Mouse (Mus musculus) thymus, postnatal 10 days (tissue): ENCODE results near the gene Lclat1.
"Not testable (repeated sequence)": the region's sequence is repeated elsewhere in the genome, so short reads cannot be mapped to it uniquely, and the experiment has no call there.

Experiments used
- DNase-seq, 2 experiments: peaks; one replicate each; pipeline ENCODE4 v3.0.0; 2021; ENCODE audit warnings: low spot score in 2 of 2

Lclat1 gene

DNA sequence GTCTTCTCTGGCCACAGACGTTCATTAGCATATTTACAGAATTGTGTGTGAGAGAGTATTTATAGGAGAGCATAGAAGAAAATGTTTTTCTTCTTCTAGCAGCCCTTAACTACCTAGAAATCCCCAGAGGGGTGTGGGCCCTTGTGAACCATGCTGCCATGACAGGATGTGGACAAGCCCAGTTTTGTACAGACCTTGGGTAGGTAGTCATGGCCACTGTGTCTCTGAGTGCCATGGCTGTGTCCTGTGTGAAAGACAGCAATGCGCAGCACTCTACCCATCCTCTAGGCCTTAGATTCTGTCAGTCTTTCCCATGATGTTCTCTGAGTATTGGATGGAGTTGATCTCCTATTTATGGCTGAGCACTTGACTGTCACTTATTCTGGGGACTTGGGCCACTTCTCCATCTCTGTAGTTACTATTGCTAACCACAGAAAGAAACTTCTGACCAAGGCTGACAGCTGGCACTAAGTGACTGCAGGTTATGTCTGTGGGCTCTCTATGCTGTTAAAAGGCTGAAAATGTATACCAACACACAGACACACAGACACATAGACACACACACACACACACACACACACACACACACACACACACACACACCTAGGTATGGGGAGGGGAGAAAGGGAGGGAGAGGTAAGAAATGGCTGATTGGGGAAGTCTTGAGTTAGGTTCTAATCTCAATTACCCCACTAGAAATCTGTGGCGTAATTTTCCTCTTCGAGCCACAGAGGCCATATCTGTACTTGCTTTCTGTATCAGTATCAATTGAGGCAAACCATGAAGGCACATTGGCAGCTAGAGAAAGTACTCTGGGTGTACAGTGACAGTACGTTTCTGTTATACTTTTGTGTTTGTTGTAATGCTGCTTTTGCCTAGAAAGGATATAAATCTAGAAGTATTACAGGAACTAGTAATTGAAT lies 29.0 kb downstream of the Lclat1 start:
- DNase-seq: no peak

DNA sequence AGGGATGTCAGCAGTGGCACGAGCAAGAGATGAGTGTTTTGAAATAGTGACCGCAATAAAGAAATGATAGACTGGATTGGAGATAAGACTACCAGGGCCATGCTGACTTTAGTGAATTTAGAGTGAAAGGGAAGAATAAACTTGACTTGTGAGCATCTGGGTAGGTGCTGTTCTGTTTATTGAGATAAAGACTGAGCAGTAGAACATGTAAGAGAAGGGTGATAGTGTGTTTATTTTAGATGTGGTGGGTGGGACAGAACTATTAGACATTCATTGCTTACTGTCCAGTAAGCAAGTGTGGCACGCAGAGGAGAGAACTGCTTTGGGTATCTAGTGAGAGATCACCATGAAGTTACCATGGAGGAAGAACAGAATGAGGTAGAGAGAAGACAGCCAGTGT lies 30.4 kb downstream of the Lclat1 start:
- no peak for DNase-seq

DNA sequence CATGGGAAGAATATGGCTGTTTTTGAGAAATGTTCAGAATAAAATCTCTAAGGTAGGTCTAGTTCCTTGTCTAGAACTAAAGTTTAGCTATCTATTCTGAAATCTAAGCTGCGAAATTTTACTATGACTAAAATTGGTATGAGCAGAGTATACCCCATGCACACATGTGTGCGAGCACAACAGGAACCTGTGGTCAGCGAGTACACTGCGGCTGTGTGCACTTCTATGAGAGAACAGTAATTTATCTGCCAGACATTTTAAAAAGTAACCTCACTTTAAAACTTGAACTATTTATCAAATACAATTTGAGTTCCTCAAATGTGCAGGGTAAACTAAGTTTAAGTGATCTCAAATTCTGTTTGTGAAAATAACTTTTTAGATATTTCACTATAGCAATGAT lies 34.2 kb downstream of the Lclat1 start:
- no peak for DNase-seq

DNA sequence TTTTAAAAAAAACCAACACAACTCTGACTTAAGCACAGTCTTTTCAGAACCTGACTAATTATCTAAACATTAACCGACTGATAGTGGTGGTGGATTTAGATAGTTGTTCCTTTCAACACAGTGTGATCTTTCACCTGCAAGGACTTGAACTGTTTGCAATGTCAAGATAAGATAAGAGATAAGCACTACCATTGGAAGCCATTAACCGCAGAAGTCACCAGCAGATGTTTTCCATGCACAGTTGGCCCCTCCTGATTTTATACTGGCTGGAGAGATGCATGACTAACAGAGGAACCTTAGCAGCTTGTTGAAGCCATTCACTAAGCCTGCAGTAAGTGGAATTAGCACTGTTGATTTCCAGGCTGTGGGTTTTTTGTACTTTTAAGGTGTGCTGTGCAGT lies 34.7 kb downstream of the Lclat1 start:
- DNase-seq: no peak

DNA sequence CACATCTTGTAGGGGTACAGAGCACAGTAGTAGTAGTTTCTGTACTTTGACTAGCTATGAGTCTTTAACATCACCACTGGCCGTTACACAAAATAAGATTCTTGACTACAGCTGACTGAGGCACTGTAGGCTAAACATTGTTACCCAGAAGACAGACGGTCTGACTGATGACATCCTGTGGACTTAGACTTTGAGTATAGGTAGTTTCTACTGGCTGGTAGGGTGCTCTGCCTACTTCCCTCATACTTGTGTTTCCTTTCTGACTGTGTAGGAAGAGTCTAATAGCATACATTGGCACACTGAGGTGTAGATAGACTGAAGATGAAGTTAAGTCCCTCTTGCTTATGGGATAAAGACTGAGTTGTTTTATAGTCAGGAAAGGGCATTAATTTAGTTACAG lies 37.6 kb downstream of the Lclat1 start:
- DNase-seq: no peak

DNA sequence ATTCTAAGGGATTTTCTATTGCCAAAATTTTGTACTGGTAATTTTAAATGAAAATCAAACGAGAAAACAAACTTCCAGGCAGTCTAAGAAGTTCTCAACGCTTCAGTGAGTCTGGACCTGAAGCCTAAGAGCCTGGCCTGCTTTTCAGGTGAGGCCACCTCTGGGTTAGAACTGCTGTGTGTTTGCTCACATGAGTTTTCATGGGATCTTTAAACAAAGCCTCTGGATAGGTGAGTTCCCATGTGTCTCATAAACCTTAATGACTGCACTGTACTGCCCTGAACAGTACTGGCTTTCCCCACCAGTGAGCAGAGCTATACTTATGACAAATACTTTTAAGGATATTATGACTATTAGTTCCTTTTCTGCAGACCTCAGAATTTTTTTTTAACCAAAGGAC lies 40.8 kb downstream of the Lclat1 start:
- no peak for DNase-seq

DNA sequence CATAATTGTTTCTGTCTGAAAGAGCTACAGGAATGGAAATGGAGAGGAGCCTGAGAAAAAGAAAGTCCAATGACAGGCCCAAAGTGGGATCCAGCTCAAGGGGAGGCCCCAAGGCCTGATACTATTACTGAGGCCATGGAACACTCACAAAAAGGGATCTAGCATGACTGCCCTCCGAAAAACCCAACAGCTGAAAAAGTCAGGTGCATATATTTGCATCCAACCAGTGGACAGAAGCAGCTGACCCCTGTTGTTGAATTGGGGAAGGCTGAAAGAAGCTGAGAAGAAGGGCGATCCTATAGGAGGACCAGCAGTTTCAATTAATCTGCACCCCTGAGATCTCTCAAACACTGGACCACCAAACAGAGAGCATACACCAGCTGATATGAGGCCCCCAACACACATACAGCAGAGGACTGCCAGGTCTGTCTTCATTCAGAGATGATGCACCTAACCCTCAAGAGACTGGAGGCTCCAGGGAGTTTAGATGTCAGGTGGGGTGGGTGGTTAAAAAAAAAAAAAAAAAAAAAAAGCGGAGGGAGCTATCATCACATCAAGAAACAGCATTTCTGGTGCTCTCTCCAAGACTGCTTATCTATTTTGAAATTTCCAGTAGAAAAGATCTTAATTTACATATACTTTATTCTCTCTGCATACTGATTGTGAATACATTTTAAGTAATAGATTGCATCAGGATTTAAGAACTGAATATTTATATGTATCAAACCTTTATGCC lies 45.2 kb downstream of the Lclat1 start:
- DNase-seq: not testable (repeated sequence)

DNA sequence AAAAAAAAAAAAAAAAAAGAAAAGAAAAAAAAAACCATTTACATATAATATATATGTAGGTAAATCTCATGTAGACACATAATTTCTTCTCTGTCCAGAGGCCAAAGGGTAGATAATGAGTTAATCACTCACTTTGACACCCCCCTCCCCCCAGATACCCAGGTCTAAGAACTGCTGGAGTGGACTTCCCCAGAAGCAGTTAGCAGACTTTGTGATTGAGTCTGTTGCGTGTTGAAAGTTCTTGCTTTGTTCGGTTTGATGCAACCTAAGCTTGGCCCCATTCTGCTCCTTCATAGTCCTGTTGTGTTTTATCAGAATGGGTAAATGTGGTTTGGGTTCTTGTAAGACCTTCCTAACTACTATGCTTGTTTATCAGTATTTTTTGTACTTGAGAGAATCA lies 45.9 kb downstream of the Lclat1 start:
- no peak for DNase-seq

DNA sequence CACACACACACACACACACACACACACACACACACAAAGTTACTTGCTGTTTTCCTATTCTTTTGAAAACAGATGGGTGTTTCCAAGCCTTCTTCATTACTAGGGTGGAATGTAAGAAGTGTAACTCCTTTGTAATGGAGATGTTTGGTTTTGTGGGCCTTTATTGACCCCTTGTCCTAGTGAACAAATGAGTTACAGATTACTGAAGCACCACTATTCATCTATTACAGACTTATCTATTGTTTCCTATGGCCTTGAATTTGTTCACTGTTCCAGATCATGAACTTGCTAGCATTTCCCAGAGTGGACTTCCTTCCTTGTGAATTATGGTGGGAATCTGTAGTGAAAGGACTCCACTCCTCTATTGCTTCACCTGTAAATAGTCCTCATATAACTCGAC lies 48.8 kb downstream of the Lclat1 start:
- no peak for DNase-seq

DNA sequence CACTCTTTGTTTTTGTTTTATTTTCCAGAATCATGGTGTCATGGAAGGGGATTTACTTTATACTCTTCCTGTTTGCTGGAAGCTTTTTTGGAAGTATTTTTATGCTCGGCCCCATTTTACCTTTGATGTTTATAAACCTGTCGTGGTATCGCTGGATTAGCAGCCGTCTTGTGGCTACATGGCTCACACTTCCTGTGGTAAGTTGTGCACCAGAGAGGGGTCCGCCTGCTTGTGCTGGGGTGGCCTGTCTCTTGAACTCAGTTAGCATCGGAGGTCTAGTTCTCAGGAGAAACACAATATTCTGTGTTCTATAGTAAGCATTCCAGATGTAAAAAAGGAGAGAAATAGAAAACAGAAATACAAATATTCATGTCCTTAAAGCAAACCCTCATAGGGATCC lies 54.0 kb downstream of the Lclat1 start:
- no peak for DNase-seq

DNA sequence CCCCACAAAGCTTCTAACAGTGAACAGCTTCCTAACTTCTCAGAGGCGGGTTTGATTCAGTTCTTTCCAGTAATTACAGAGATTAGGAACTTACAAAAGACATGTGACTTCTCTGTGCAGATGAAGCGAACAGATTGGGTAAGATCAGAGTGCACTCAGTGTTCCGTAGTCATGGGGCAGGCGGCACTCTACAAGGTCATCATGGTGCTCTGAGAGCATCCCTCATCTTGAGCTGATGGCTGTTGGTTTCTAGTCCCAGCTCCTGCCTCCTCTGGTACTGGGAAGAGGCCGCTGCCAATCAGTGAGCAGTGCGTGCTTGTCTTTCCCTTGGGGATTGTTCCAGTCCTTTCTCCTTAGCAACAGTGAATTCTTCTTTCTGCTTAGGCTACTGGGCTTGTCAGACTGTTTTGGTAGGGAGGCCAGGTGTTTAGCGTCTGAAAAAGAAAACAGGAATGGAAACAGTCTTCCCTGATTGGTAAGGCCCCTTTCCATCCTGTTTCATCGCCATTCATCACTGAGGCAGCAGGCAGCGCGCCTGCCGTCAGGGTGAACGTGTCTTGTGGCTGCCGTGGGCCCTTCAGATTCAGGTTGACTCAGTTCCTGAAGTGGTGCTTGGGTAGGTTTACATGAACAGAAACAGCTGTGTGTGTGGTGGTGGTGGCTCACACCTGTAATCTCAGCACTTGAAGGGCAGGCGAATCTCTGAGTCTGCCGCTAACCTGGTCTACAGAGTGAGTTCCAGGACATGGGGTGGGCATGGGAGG lies 54.8 kb downstream of the Lclat1 start:
- peak; percentile 43 to 44 for DNase-seq

DNA sequence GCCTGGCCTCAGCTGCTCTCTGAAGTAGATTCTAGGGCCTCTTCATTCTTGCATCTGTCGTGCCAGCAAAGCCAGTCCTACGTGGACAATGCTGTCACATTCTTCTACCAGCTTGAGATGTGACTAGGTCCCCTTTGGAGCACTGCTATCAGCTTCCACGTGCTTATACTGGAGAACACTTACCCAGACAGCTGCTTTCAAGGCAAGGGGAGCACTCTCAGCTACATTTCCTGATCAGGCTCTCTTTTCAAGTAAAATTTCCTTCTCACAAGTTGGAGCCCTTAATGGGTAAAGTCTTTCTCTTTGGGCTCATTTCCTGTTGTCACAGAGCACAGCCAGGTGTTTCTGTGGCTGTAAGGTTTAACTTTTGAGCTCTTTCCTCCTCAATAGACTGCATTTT lies 55.8 kb downstream of the Lclat1 start:
- DNase-seq: peak; percentile 35 to 56

DNA sequence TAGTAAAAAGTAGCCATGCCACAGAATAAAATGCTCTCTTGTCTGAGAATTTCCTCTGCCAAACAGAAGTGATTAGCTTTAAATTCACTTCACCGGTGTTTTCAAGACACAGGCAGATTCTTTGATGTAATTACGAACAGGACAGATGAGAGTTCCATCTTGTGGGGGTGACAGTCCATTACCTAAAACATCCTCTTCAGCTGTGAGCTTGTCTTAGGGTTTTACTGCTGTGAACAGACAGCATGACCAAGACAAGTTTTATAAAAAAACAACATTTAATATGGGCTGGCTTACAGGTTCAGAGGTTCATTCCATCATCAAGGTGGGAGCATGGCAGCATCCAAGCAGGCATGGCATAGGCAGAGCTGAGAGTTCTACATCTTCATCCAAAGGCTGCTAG lies 56.3 kb downstream of the Lclat1 start:
- no peak for DNase-seq

DNA sequence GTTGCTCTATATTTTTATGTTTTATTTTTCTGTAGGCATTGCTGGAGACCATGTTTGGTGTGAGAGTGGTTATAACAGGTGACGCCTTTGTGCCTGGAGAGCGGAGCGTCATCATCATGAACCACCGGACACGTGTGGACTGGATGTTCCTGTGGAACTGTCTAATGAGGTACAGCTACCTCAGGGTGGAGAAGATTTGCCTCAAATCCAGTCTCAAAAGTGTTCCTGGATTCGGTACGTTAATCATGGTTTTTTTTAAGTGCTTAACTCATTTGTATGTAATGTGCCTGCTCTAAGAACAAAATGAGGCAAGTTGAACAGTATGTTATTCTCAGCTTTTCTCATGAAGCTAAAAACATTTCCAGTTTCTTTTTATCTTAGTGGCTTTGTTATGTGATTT lies 61.7 kb downstream of the Lclat1 start:
- DNase-seq: no peak

DNA sequence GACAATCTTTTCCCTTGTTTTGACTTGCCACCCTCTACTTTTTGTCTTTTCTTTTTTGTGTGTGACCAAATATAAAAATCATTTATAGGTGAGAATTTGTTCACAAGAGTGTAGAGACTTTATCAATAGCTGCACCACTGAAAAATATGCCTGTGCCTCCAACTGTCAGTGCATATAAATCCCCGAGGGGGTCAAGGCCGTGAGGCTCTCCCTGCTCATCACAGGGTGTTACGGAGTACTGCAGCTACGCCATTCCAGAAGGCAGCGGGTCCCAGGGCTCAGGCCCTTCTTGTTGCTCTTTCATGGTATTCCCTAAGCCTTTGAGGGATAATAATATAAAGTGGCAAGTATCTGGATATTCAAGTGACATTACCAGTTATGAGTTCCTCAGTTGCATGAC lies 62.4 kb downstream of the Lclat1 start:
- DNase-seq: no peak

DNA sequence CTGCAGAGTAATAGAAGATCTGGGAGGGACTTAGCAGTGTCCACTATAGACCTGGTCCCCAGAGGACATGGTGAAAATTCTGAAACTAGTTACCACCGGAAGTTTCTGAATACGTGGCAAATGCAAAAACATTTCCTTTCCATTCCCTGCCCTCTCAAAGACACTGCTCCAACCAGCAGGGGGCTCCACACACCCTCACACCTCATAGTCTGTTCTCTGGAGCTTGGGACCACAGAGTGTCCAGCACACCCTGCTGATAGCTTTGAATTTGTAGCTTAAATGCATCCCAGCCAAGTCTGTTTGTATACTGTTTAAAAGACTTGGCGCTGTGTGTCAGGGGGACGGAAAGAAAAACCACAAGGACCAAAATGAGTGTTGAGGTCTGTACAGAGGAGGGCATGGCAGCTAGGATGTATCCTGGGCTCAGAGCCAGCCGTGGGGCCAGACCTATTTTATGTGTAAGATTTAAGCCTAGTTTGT lies 66.3 kb downstream of the Lclat1 start:
- peak; percentile 34 to 73 for DNase-seq

DNA sequence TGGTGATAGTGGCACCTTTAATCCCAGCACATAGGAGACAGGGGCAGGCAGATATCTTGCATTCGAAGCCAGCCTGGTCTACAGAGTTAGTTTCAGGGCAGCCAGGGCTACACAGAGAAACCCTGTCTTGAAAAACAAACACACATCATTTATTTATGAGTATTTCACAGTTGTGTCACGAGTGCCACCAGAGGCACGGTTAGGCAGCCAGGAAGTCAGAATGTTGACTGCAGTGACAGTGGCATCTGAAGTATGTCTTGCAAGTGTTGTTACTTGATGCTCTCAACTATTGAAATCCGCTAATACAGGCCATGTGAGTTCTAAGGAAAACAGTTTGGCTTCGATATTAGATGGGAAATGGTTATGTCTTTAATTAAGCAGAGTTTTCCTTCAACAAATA lies 67.9 kb downstream of the Lclat1 start:
- no peak for DNase-seq

DNA sequence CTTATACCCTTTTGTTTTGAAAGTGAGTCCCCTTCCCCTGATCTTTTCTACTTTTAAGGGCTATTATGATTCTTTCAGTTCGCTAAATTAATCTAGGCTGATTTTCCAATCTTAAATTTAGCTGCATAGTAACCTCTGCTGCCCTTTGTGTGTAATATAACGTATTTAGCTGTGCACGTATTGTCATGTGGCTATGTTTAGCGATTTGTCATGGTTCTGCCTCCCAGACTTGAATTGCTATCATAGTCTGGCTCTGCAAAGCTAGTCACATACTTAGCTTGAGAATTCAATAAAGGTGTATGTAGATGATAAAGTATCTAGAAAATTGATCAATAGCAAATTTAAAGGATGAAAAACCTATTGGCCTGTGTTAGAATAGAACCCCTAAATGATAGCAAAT lies 69.3 kb downstream of the Lclat1 start:
- DNase-seq: no peak

DNA sequence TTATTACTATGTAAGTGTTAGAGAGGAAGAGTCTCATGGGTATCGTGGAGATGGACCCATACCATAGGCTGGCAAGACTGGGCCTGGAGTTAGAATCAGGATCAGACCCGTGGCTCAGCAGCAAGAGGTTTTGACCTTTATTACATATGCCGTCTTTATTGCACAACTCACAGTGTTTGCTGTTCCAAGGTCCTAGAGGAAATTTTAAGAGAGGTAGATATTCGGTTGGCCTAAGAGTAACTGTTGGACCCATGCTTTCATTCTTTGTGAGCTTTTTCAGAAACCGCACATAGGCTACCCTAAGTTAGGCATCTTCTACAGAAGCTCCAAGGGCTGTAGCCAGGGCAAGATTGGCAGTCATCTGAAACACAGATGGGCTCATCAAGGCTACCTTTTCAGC lies 79.1 kb downstream of the Lclat1 start:
- peak in 1 of 2 experiments; percentile 1 for DNase-seq

DNA sequence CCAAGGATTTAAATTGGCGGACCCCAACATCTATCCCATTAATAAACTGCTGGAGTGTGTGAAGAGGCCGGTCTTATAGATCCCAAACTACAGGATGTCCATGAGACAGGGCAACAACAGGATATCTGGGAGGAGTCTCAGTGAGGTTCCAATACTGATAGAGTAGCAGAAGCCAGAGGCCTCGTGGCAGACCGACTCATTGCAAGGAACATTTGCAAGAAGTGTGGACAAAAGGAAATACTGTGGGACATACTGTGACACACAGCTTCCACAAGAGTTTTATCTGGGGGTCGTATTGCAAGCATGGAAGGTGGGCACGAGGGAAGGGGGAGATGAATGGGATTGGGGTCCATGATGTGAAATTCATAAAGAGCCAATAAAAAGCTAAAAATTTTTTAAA lies 86.4 kb downstream of the Lclat1 start:
- no peak for DNase-seq

DNA sequence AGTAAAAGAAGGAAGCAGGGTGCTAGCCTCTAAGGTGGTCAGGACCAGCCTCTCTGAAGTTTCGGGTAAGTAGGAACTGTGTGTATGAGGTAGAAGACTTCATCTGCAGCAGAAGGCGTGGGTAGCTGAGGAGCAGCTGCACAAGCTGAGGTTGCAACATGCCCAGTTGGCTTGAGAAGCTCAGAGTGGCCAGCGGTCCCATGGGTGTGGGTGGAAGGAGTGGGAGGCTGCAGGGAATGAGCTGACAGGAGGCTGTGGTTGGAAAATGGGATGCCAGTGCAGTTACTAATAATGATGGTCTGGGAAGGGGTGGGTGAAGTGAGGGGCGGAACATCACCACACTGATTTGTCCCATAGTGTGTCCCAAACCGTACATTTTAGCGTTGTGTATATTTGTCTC lies 86.8 kb downstream of the Lclat1 start:
- DNase-seq: no peak

DNA sequence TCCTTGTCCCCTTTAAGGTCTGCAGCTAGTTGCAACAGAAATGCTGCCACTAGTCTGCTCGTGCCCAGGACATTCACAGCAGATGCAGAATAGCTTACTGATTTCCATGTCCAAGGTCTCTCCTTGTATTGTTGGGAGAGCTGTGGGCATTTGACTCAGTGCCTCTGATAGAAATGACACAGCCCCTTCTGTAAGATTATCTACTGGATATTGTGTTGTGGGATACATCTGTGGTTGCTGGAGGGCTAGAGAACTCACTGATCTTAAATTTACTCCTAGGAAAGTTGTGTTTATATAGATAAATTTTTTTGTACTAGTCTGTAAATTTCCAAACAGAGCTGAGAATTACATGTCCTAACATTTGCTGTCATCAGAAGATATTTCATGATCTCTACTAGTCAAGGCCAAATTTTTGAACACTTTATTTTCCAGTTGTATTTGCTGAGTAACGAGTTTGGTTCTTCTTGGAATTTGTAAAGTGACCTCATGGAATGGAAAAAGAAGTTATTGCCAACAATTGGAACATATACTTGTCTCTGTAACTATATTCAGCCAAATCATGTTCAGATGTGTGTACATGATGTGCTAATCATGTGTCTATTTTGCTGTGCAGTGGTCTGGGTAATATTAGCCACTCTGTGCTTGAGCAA lies 87.4 kb downstream of the Lclat1 start:
- no peak for DNase-seq
